Mouse (Mus musculus): ENCODE measurements around the gene Slc23a4. TPM values are rescaled to one million over a fixed set of nuclear protein-coding genes. Genes with fewer than 3 reads are reported as not detected.

Gene Slc23a4
- polyA plus RNA-seq, 1 experiment from 2014 or later: 0.43 TPM

DNA sequence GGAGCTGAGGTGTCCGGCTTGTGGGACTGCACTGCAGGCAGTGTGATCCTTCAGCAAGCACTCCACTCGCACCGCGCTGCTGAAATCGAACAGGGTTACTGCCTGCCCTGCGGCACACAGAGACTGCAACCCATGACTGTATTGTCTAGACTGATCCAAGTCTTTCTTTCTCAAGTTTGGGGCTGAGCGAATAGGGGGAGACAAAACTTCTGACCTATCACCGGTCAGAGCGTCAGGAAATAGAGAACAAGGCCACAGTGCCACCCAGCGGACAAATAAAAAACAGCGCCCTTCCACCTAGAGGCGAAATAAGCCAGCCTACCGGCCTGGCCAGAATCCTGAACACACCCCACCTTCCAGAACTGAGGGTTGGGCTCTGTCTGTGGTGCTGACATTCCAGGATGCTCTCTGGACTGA, 7.1 kb upstream of the Slc23a4 start:
- peak; percentile 88 for ATAC-seq
- Histone ChIP-seq H3K4me1 (ENCODE audit: insufficient read depth, low read depth, low read length) (peaks cover 5% of the 10 kb centered on the region; the same call in 1 of the 2 replicates), H3K4me2 (replicated peaks; ENCODE audit: low read depth, low read length) (peak overlapping the region; percentile 53), H3K9ac (replicated peaks; ENCODE audit: low read depth) (no peak overlapping the region), H3K4me3 (ENCODE audit: low read depth, low read length) (peak overlapping the region; percentile 10; the same call in 1 of the 2 replicates), H3K27me3 (replicated peaks; ENCODE audit: insufficient read depth, low read length) (no peaks in the 10 kb centered on the region), H3K9me3 (ENCODE audit: low read length) (no peaks in the 10 kb centered on the region), H3K27ac (ENCODE audit: low read length) (no peak overlapping the region), H3K36me3 (ENCODE audit: insufficient read depth, low read length) (no peaks in the 10 kb centered on the region)
- 7% methylated on average over 13 of the region's 13 CpGs for WGBS
- DNase-seq (ENCODE audit: low spot score): peak; percentile 92
- TF ChIP-seq EP300 (IDR thresholded peaks at IDR 0.05) (no peak), CTCF (IDR thresholded peaks at IDR 0.05) (peak; percentile 88)

- 35% methylated on average over 5 of the region's 5 CpGs for WGBS
- Histone ChIP-seq H3K27ac (ENCODE audit: low read length) (no peak overlapping the region), H3K9me3 (ENCODE audit: low read length) (no peaks in the 10 kb centered on the region), H3K4me3 (ENCODE audit: low read depth, low read length) (no peak overlapping the region), H3K4me1 (ENCODE audit: insufficient read depth, low read depth, low read length) (peaks cover 5% of the 10 kb centered on the region; the same call in 1 of the 2 replicates), H3K27me3 (replicated peaks; ENCODE audit: insufficient read depth, low read length) (no peaks in the 10 kb centered on the region), H3K4me2 (replicated peaks; ENCODE audit: low read depth, low read length) (no peak overlapping the region), H3K9ac (replicated peaks; ENCODE audit: low read depth) (no peak overlapping the region), H3K36me3 (ENCODE audit: insufficient read depth, low read length) (no peaks in the 10 kb centered on the region)
- DNase-seq (ENCODE audit: low spot score) (no peak), ATAC-seq (no peak)
- TF ChIP-seq EP300 (IDR thresholded peaks at IDR 0.05) (no peak), CTCF (IDR thresholded peaks at IDR 0.05) (no peak)
These were observed 6.5 kb upstream of the Slc23a4 start for GRCm38 (mm10) chr6:34994692-34995091.

- TF ChIP-seq CTCF (IDR thresholded peaks at IDR 0.05): no peak
- TF ChIP-seq EP300 (IDR thresholded peaks at IDR 0.05): no peak
- H3K9ac ChIP-seq (replicated peaks; ENCODE audit: low read depth): no peak overlapping the region
- no peaks in the 10 kb centered on the region for H3K36me3 ChIP-seq (ENCODE audit: insufficient read depth, low read length)
- DNase-seq (ENCODE audit: low spot score) (no peak), ATAC-seq (no peak)
- WGBS: 49% methylated on average over 6 of the region's 6 CpGs
- no peaks in the 10 kb centered on the region for H3K9me3 ChIP-seq (ENCODE audit: low read length)
- H3K27me3 ChIP-seq (replicated peaks; ENCODE audit: insufficient read depth, low read length): no peaks in the 10 kb centered on the region
- no peak overlapping the region for H3K4me2 ChIP-seq (replicated peaks; ENCODE audit: low read depth, low read length)
- H3K27ac ChIP-seq (ENCODE audit: low read length): no peak overlapping the region
- H3K4me3 ChIP-seq (ENCODE audit: low read depth, low read length): no peak overlapping the region
- H3K4me1 ChIP-seq (ENCODE audit: insufficient read depth, low read depth, low read length): peaks cover 8% of the 10 kb centered on the region; the same call in 1 of the 2 replicates
These were observed 1.1 kb upstream of the Slc23a4 start for GRCm38 (mm10) chr6:34989263-34989662.

GRCm38 (mm10) chr6:34987085-34987645, 1.0 kb downstream of the Slc23a4 start:
- H3K4me1 ChIP-seq (ENCODE audit: insufficient read depth, low read depth, low read length): peaks cover 8% of the 10 kb centered on the region; the same call in 1 of the 2 replicates
- H3K4me2 ChIP-seq (replicated peaks; ENCODE audit: low read depth, low read length): no peak overlapping the region
- DNase-seq (ENCODE audit: low spot score): peak; percentile 20
- no peaks in the 10 kb centered on the region for H3K9me3 ChIP-seq (ENCODE audit: low read length)
- no peak for TF ChIP-seq EP300 (IDR thresholded peaks at IDR 0.05)
- no peak for TF ChIP-seq CTCF (IDR thresholded peaks at IDR 0.05)
- WGBS: 51% methylated on average over 12 of the region's 12 CpGs
- no peak overlapping the region for H3K27ac ChIP-seq (ENCODE audit: low read length)
- no peak overlapping the region for H3K4me3 ChIP-seq (ENCODE audit: low read depth, low read length)
- no peak overlapping the region for H3K9ac ChIP-seq (replicated peaks; ENCODE audit: low read depth)
- H3K27me3 ChIP-seq (replicated peaks; ENCODE audit: insufficient read depth, low read length): no peaks in the 10 kb centered on the region
- peak; percentile 80 for ATAC-seq
- no peaks in the 10 kb centered on the region for H3K36me3 ChIP-seq (ENCODE audit: insufficient read depth, low read length)

GRCm38 (mm10) chr6:34980661-34981060, 7.5 kb downstream of the Slc23a4 start:
- Histone ChIP-seq H3K4me1 (ENCODE audit: insufficient read depth, low read depth, low read length) (no peaks in the 10 kb centered on the region), H3K27ac (ENCODE audit: low read length) (no peak overlapping the region), H3K4me3 (ENCODE audit: low read depth, low read length) (no peak overlapping the region), H3K9me3 (ENCODE audit: low read length) (no peaks in the 10 kb centered on the region), H3K36me3 (ENCODE audit: insufficient read depth, low read length) (no peaks in the 10 kb centered on the region), H3K9ac (replicated peaks; ENCODE audit: low read depth) (no peak overlapping the region), H3K4me2 (replicated peaks; ENCODE audit: low read depth, low read length) (no peak overlapping the region), H3K27me3 (replicated peaks; ENCODE audit: insufficient read depth, low read length) (no peaks in the 10 kb centered on the region)
- ATAC-seq (no peak), DNase-seq (ENCODE audit: low spot score) (no peak)
- peak; percentile 10; the same call in 1 of the 2 replicates for TF ChIP-seq CTCF (IDR thresholded peaks at IDR 0.05)
- TF ChIP-seq EP300 (IDR thresholded peaks at IDR 0.05): no peak
- 57% methylated on average over 9 of the region's 9 CpGs for WGBS

GRCm38 (mm10) chr6:34979291-34979690, 8.9 kb downstream of the Slc23a4 start:
- Histone ChIP-seq H3K36me3 (ENCODE audit: insufficient read depth, low read length) (no peaks in the 10 kb centered on the region), H3K4me2 (replicated peaks; ENCODE audit: low read depth, low read length) (no peak overlapping the region), H3K9me3 (ENCODE audit: low read length) (no peaks in the 10 kb centered on the region), H3K4me1 (ENCODE audit: insufficient read depth, low read depth, low read length) (no peaks in the 10 kb centered on the region), H3K4me3 (ENCODE audit: low read depth, low read length) (no peak overlapping the region), H3K27me3 (replicated peaks; ENCODE audit: insufficient read depth, low read length) (no peaks in the 10 kb centered on the region), H3K27ac (ENCODE audit: low read length) (no peak overlapping the region), H3K9ac (replicated peaks; ENCODE audit: low read depth) (no peak overlapping the region)
- DNase-seq (ENCODE audit: low spot score) (no peak), ATAC-seq (no peak)
- no peak for TF ChIP-seq EP300 (IDR thresholded peaks at IDR 0.05)
- no peak for TF ChIP-seq CTCF (IDR thresholded peaks at IDR 0.05)
- WGBS: 73% methylated on average over 3 of the region's 3 CpGs

All from lung, postnatal 0 days (tissue).